Mouse (Mus musculus) limb, embryonic 15.5 days (tissue): ENCODE results near the gene Bcl2l1. TPM values are rescaled to one million over a fixed set of nuclear protein-coding genes. Genes with fewer than 3 reads are reported as not detected.

Source experiments
- ATAC-seq: fragments of 200-750 bp; cut with Nextera tagmentation; 2 replicates; pipeline ENCODE4 v1.8.0; 2017; ENCODE audit warnings: low read depth, moderate TSS enrichment; ENCODE audit not compliant: insufficient number of reproducible peaks, low FRiP score, low TSS enrichment
- H3K27ac ChIP-seq: fragments of 300-500 bp; sonication (generic); 2 replicates; pipeline ENCODE4 v1.5.1; 2015; ENCODE audit warnings: moderate library complexity, mild to moderate bottlenecking, inconsistent platforms
- H3K27me3 ChIP-seq: fragments of 300-500 bp; sonication (generic); 2 replicates; pipeline ENCODE4 v1.6.1; 2015; ENCODE audit warnings: inconsistent platforms
- H3K36me3 ChIP-seq: fragments of 300-500 bp; sonication (generic); 2 replicates; pipeline ENCODE4 v1.6.1; 2015; ENCODE audit warnings: inconsistent platforms
- H3K4me1 ChIP-seq: fragments of 300-500 bp; sonication (generic); 2 replicates; pipeline ENCODE4 v1.6.1; 2015; ENCODE audit warnings: inconsistent platforms
- H3K4me2 ChIP-seq: fragments of 300-500 bp; sonication (generic); 2 replicates; pipeline ENCODE4 v1.6.1; 2015; ENCODE audit warnings: mild to moderate bottlenecking, inconsistent platforms
- H3K4me3 ChIP-seq: fragments of 300-500 bp; sonication (generic); 2 replicates; pipeline ENCODE4 v1.5.1; 2015; ENCODE audit warnings: mild to moderate bottlenecking, inconsistent platforms
- H3K9ac ChIP-seq: fragments of 300-500 bp; sonication (generic); 2 replicates; pipeline ENCODE4 v1.6.1; 2015; ENCODE audit warnings: inconsistent platforms
- H3K9me3 ChIP-seq: fragments of 300-500 bp; sonication (generic); 2 replicates; pipeline ENCODE4 v1.6.1; 2016; ENCODE audit warnings: inconsistent platforms
- WGBS: fragments of 180-500 bp; shearing (Covaris S2); methylation state at CpG from one replicate; pipeline ENCODE4 v1.1.7; 2015; 5-methylcytosine and 5-hydroxymethylcytosine counted together
- polyA plus RNA-seq: library from polyadenylated mRNA; unstranded; fragments of >200 nt; fragmentation: Nextera tagmentation; extraction: Ambion mirVana; gene quantifications from 2 replicates; pipeline ENCODE4 v1.2.1, GENCODE M21; 2015

Gene Bcl2l1
- polyA plus RNA-seq, 1 experiment from 2014 or later, result 96.7 TPM

- no peak for ATAC-seq
- H3K36me3 ChIP-seq, result no peaks in the 10 kb centered on the region
- no peak overlapping the region for H3K4me2 ChIP-seq
Measured at GRCm38 (mm10) chr2:152765045-152765674, 66.4 kb downstream of the Bcl2l1 start.

GRCm38 (mm10) chr2:152764172-152765044 lies 67.1 kb downstream of the Bcl2l1 start:
- Histone ChIP-seq H3K4me3 (no peak overlapping the region), H3K36me3 (no peaks in the 10 kb centered on the region), H3K27ac (peak overlapping the region; percentile 30; the same call in 1 of the 2 replicates), H3K4me1 (peaks cover 31% of the 10 kb centered on the region), H3K4me2 (0 out of 2 replicates have a peak overlapping the region, but pooled peaks have one; percentile 24), H3K27me3 (no peaks in the 10 kb centered on the region), H3K9me3 (no peaks in the 10 kb centered on the region), H3K9ac (0 out of 2 replicates have a peak overlapping the region, but pooled peaks have one; percentile 17)
- WGBS, result 15% methylated on average over 14 of the region's 14 CpGs
- ATAC-seq, result no peak

More at GRCm38 (mm10) chr2:152765045-152765674, 66.4 kb downstream of the Bcl2l1 start:
- Histone ChIP-seq H3K27ac (no peak overlapping the region), H3K9me3 (no peaks in the 10 kb centered on the region), H3K4me1 (peaks cover 31% of the 10 kb centered on the region), H3K27me3 (no peaks in the 10 kb centered on the region), H3K4me3 (no peak overlapping the region), H3K9ac (no peak overlapping the region)
- 44% methylated on average over 7 of the region's 7 CpGs for WGBS

- ATAC-seq, result no peak
- no peak overlapping the region for H3K9ac ChIP-seq
- H3K4me3 ChIP-seq, result no peak overlapping the region
- WGBS, result 74% methylated on average over 6 of the region's 6 CpGs
- H3K4me1 ChIP-seq, result peaks cover 31% of the 10 kb centered on the region
- H3K36me3 ChIP-seq, result no peaks in the 10 kb centered on the region
- no peak overlapping the region for H3K27ac ChIP-seq
- no peak overlapping the region for H3K4me2 ChIP-seq
- H3K9me3 ChIP-seq, result no peaks in the 10 kb centered on the region
- H3K27me3 ChIP-seq, result no peaks in the 10 kb centered on the region
Measured at GRCm38 (mm10) chr2:152763310-152763709, 68.2 kb downstream of the Bcl2l1 start.

GRCm38 (mm10) chr2:152758351-152758750 lies 73.2 kb downstream of the Bcl2l1 start:
- H3K4me1 ChIP-seq, result peaks cover 25% of the 10 kb centered on the region
- ATAC-seq, result no peak
- no peaks in the 10 kb centered on the region for H3K9me3 ChIP-seq
- H3K9ac ChIP-seq, result no peak overlapping the region
- peak overlapping the region; percentile 61 for H3K27ac ChIP-seq
- no peaks in the 10 kb centered on the region for H3K36me3 ChIP-seq
- H3K4me3 ChIP-seq, result no peak overlapping the region
- H3K27me3 ChIP-seq, result no peaks in the 10 kb centered on the region
- WGBS, result 38% methylated on average over 4 of the region's 4 CpGs
- no peak overlapping the region for H3K4me2 ChIP-seq

GRCm38 (mm10) chr2:152757478-152757877 lies 74.0 kb downstream of the Bcl2l1 start:
- Histone ChIP-seq H3K4me3 (no peak overlapping the region), H3K36me3 (no peaks in the 10 kb centered on the region), H3K4me1 (peaks cover 26% of the 10 kb centered on the region), H3K4me2 (no peak overlapping the region), H3K27ac (no peak overlapping the region), H3K27me3 (no peaks in the 10 kb centered on the region), H3K9me3 (no peaks in the 10 kb centered on the region), H3K9ac (no peak overlapping the region)
- no peak for ATAC-seq
- 59% methylated on average over 2 of the region's 2 CpGs for WGBS

- Histone ChIP-seq H3K27ac (no peak overlapping the region), H3K4me1 (peaks cover 26% of the 10 kb centered on the region), H3K4me2 (no peak overlapping the region), H3K4me3 (no peak overlapping the region), H3K9ac (no peak overlapping the region), H3K36me3 (no peaks in the 10 kb centered on the region), H3K9me3 (no peaks in the 10 kb centered on the region), H3K27me3 (no peaks in the 10 kb centered on the region)
- ATAC-seq, result no peak; the same call in 1 of the 2 replicates
- 65% methylated on average over 17 of the region's 17 CpGs for WGBS
Measured at GRCm38 (mm10) chr2:152756474-152757393, 74.8 kb downstream of the Bcl2l1 start.

- ATAC-seq, result no peak
- H3K4me1 ChIP-seq, result peaks cover 28% of the 10 kb centered on the region
- peak within 1 kb of the TSS; percentile 34 for H3K4me3 ChIP-seq
- peak within 1 kb of the TSS; percentile 21 for H3K9ac ChIP-seq
- no peaks in the 10 kb centered on the region for H3K36me3 ChIP-seq
- no peaks in the 10 kb centered on the region for H3K9me3 ChIP-seq
- peak within 1 kb of the TSS; percentile 56 for H3K4me2 ChIP-seq
- WGBS, result 3% methylated on average over 30 of the region's 30 CpGs
- no peak within 1 kb of the TSS for H3K27ac ChIP-seq
- no peaks in the 10 kb centered on the region for H3K27me3 ChIP-seq
Measured at GRCm38 (mm10) chr2:152753944-152754711, 77.4 kb downstream of the Bcl2l1 start, which contains the start of gene Cox4i2. TSS of gene Cox4i2 (plus strand) at chr2:152754173.

GRCm38 (mm10) chr2:152742435-152742834 lies 89.1 kb downstream of the Bcl2l1 start:
- Histone ChIP-seq H3K4me2 (no peak overlapping the region), H3K27me3 (no peaks in the 10 kb centered on the region), H3K4me3 (no peak overlapping the region), H3K27ac (peak overlapping the region; percentile 70), H3K36me3 (no peaks in the 10 kb centered on the region), H3K9ac (no peak overlapping the region), H3K9me3 (no peaks in the 10 kb centered on the region), H3K4me1 (peaks cover 53% of the 10 kb centered on the region)
- WGBS, result 28% methylated on average over 10 of the region's 10 CpGs
- no peak for ATAC-seq

- no peaks in the 10 kb centered on the region for H3K9me3 ChIP-seq
- H3K4me3 ChIP-seq, result no peak overlapping the region
- no peaks in the 10 kb centered on the region for H3K27me3 ChIP-seq
- H3K36me3 ChIP-seq, result no peaks in the 10 kb centered on the region
- H3K4me2 ChIP-seq, result peak overlapping the region; percentile 23
- 25% methylated on average over 14 of the region's 14 CpGs for WGBS
- no peak overlapping the region for H3K9ac ChIP-seq
- no peak for ATAC-seq
- peaks cover 53% of the 10 kb centered on the region for H3K4me1 ChIP-seq
- H3K27ac ChIP-seq, result peak overlapping the region; percentile 70
Measured at GRCm38 (mm10) chr2:152741153-152742041, 90.1 kb downstream of the Bcl2l1 start.

GRCm38 (mm10) chr2:152740490-152740889 lies 91.0 kb downstream of the Bcl2l1 start:
- no peak overlapping the region for H3K9ac ChIP-seq
- no peak for ATAC-seq
- no peak overlapping the region for H3K4me3 ChIP-seq
- no peaks in the 10 kb centered on the region for H3K9me3 ChIP-seq
- H3K4me2 ChIP-seq, result no peak overlapping the region
- H3K4me1 ChIP-seq, result peaks cover 58% of the 10 kb centered on the region
- WGBS, result 53% methylated on average over 5 of the region's 5 CpGs
- H3K36me3 ChIP-seq, result no peaks in the 10 kb centered on the region
- H3K27me3 ChIP-seq, result no peaks in the 10 kb centered on the region
- peak overlapping the region; percentile 94 for H3K27ac ChIP-seq
